Mouse (Mus musculus) MEL (cell line): Measurements from ENCODE around the gene Ikbkg. TPM values are rescaled to one million over a fixed set of nuclear protein-coding genes. Genes with fewer than 3 reads are reported as not detected.
A peak's percentile ranks its signal among the peaks of the same experiment; 100 is the strongest.

Experiments used
- DNase-seq: peaks from one replicate; pipeline ENCODE4 v3.0.0; 2011; ENCODE audit warnings: low read depth, low spot score
- H3K27ac ChIP-seq: 2 replicates; pipeline ENCODE4 v1.5.1; 2012; ENCODE audit warnings: low read depth, mild to moderate bottlenecking, control low read depth, low read length, moderate library complexity; ENCODE audit not compliant: control insufficient read depth
- H3K27me3 ChIP-seq, 2 experiments: fragments of 150-350 bp in 1 of 2; sonication (generic) in 1 of 2; 2 replicates each; pipeline ENCODE4 v1.6.1; 2012; ENCODE audit warnings: low read length in 2 of 2, mild to moderate bottlenecking in 2 of 2, improper control_type of control experiment in 1 of 2, moderate library complexity in 1 of 2; ENCODE audit not compliant: insufficient read depth in 2 of 2, control insufficient read depth in 1 of 2
- H3K36me3 ChIP-seq, 2 experiments: 2 replicates each; pipeline ENCODE4 v1.6.1; 2012 to 2014; ENCODE audit warnings: low read length in 2 of 2, improper control_type of control experiment in 1 of 2, inconsistent platforms in 1 of 2, mild to moderate bottlenecking in 1 of 2; ENCODE audit not compliant: insufficient read depth in 2 of 2, control insufficient read depth in 1 of 2
- H3K4me1 ChIP-seq, 2 experiments: fragments of 150-350 bp in 1 of 2; sonication (generic) in 1 of 2; 2 replicates each; pipeline ENCODE4 v1.6.1; 2012; ENCODE audit warnings: low read length in 2 of 2, improper control_type of control experiment in 1 of 2, mild to moderate bottlenecking in 1 of 2; ENCODE audit not compliant: insufficient read depth in 2 of 2, control insufficient read depth in 1 of 2
- H3K4me3 ChIP-seq, 2 experiments: fragments of 150-350 bp in 1 of 2; sonication (generic) in 1 of 2; 2 replicates each; pipeline ENCODE4 v1.5.1; 2012; ENCODE audit warnings: low read depth in 2 of 2, low read length in 2 of 2, mild to moderate bottlenecking in 2 of 2, moderate library complexity in 2 of 2, control low read depth in 1 of 2, improper control_type of control experiment in 1 of 2; ENCODE audit not compliant: control insufficient read depth in 1 of 2, insufficient read depth in 1 of 2
- H3K79me2 ChIP-seq: 2 replicates; pipeline ENCODE4 v1.6.1; 2012; ENCODE audit warnings: mild to moderate bottlenecking, low read length, moderate library complexity; ENCODE audit not compliant: control insufficient read depth, poor library complexity, insufficient read depth
- H3K9ac ChIP-seq: 2 replicates; pipeline ENCODE4 v1.6.1; 2012; ENCODE audit warnings: low read depth, mild to moderate bottlenecking, control low read depth, low read length, moderate library complexity; ENCODE audit not compliant: control insufficient read depth, poor library complexity, severe bottlenecking
- H3K9me3 ChIP-seq: fragments of 150-350 bp; sonication (generic); replicated peaks from 2 replicates; pipeline ENCODE4 v1.6.1; 2012; ENCODE audit warnings: mild to moderate bottlenecking, low read length, improper control_type of control experiment, moderate library complexity; ENCODE audit not compliant: insufficient read depth
- ELF1 ChIP-seq: IDR thresholded peaks from 2 replicates; pipeline ENCODE4 v1.6.1; 2014; ENCODE audit warnings: low read depth, mild to moderate bottlenecking, inconsistent platforms, low read length, improper control_type of control experiment, moderate library complexity
- EP300 ChIP-seq, 2 experiments: IDR thresholded peaks; 2 replicates each; pipeline ENCODE4 v1.6.1; 2011; ENCODE audit warnings: improper control_type of control experiment in 2 of 2, low read length in 2 of 2, low read depth in 1 of 2, mild to moderate bottlenecking in 1 of 2
- ETS1 ChIP-seq: IDR thresholded peaks from 2 replicates; pipeline ENCODE4 v1.6.1; 2012; ENCODE audit warnings: low read depth, mild to moderate bottlenecking, inconsistent platforms, low read length, improper control_type of control experiment, moderate library complexity
- GABPA ChIP-seq: IDR thresholded peaks from 2 replicates; pipeline ENCODE4 v1.6.1; 2012; ENCODE audit warnings: low read depth, mild to moderate bottlenecking, inconsistent platforms, low read length, improper control_type of control experiment, moderate library complexity
- MAX ChIP-seq: IDR thresholded peaks from 2 replicates; pipeline ENCODE4 v1.6.1; 2011; ENCODE audit warnings: low read length, improper control_type of control experiment
- MAZ ChIP-seq: IDR thresholded peaks from 2 replicates; pipeline ENCODE4 v1.6.1; 2012; ENCODE audit warnings: low read depth, mild to moderate bottlenecking, inconsistent platforms, low read length, improper control_type of control experiment
- MYB ChIP-seq: IDR thresholded peaks from 2 replicates; pipeline ENCODE4 v1.6.1; 2011; ENCODE audit warnings: mild to moderate bottlenecking, low read depth, low read length, improper control_type of control experiment
- NELFE ChIP-seq: IDR thresholded peaks from 2 replicates; pipeline ENCODE4 v1.6.1; 2011; ENCODE audit warnings: low read depth, low read length, improper control_type of control experiment
- NRF1 ChIP-seq: IDR thresholded peaks from 2 replicates; pipeline ENCODE4 v1.6.1; 2014; ENCODE audit warnings: low read depth, mild to moderate bottlenecking, inconsistent platforms, low read length, improper control_type of control experiment, moderate library complexity; ENCODE audit not compliant: poor library complexity, insufficient read depth, severe bottlenecking
- POLR2A ChIP-seq, 2 experiments: IDR thresholded peaks; 2 replicates each; pipeline ENCODE4 v1.6.1; 2011 to 2012; ENCODE audit warnings: low read length in 2 of 2, mild to moderate bottlenecking in 2 of 2, control low read depth in 1 of 2, improper control_type of control experiment in 1 of 2, low read depth in 1 of 2, moderate library complexity in 1 of 2; ENCODE audit not compliant: control insufficient read depth in 1 of 2, insufficient read depth in 1 of 2, poor library complexity in 1 of 2
- RCOR1 ChIP-seq: IDR thresholded peaks from 2 replicates; pipeline ENCODE4 v1.6.1; 2012; ENCODE audit warnings: low read depth, mild to moderate bottlenecking, inconsistent platforms, low read length, improper control_type of control experiment
- SIN3A ChIP-seq: IDR thresholded peaks from 2 replicates; pipeline ENCODE4 v1.6.1; 2012; ENCODE audit warnings: low read length, improper control_type of control experiment, inconsistent platforms
- TAL1 ChIP-seq: IDR thresholded peaks from 2 replicates; pipeline ENCODE4 v1.6.1; 2012; ENCODE audit warnings: mild to moderate bottlenecking, inconsistent platforms, low read length, moderate library complexity, mixed read lengths
- TBP ChIP-seq: IDR thresholded peaks from 2 replicates; pipeline ENCODE4 v1.8.0; 2011; ENCODE audit warnings: low read depth, low read length, improper control_type of control experiment
- TCF12 ChIP-seq: IDR thresholded peaks from 2 replicates; pipeline ENCODE4 v1.6.1; 2014; ENCODE audit warnings: low read depth, mild to moderate bottlenecking, inconsistent platforms, low read length, improper control_type of control experiment, moderate library complexity
- USF2 ChIP-seq, 2 experiments: IDR thresholded peaks; 2 replicates each; pipeline ENCODE4 v1.6.1; 2011 to 2012; ENCODE audit warnings: improper control_type of control experiment in 2 of 2, low read length in 2 of 2, borderline replicate concordance in 1 of 2, inconsistent platforms in 1 of 2, low read depth in 1 of 2, mild to moderate bottlenecking in 1 of 2; ENCODE audit not compliant: insufficient read depth in 1 of 2
- polyA plus RNA-seq, 2 experiments: library from polyadenylated mRNA; stranded (reverse) in 1 of 2; unstranded in 1 of 2; fragments of >175 nt in 1 of 2; fragments of >200 nt in 1 of 2; gene quantifications; 2 replicates each; pipeline versions ENCODE4 v1.2.1 to v1.2.4; 2012; ENCODE audit warnings: low replicate concordance in 2 of 2, low read depth in 1 of 2; ENCODE audit not compliant: insufficient read length in 2 of 2, insufficient read depth in 1 of 2, missing spikeins in 1 of 2
- total RNA-seq: library from RNA; depleted of rRNA; stranded (reverse); fragments of 300-350 nt; gene quantifications from 2 replicates; pipeline ENCODE4 v1.2.3, GENCODE M21; 2012

The Ikbkg gene
- total and polyA plus RNA-seq, 3 experiments, result 21.7 to 26.6 TPM; not detected in 1

DNA sequence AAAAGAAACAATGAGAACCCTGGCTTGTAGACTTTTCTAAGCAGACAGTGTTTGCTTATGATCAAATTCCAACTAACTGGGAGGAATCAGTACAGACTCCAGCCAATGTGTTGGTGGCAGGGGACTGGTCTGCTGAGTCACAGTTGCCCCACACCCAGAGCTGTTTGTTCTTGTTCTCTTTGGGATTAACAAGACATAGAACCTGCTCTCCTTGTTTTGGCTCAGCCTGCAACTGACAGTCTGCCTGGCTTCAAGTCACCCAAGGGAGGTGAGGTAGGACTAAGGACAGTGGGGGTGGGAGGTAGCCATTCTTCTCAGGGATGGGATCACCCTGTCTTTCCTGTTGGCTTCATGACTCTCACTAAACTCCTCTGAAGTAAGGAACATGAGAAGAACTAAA, 31.4 kb downstream of the Ikbkg start:
- TF ChIP-seq RCOR1 (no peak), EP300 (IDR thresholded peaks at IDR 0.05; ENCODE audit: low read depth in 1 of 2, low read length in 2 of 2) (no peak), TAL1 (no peak), NELFE (no peak), SIN3A (no peak), GABPA (no peak), POLR2A (IDR thresholded peaks at IDR 0.05; ENCODE audit: control insufficient read depth in 1 of 2, insufficient read depth in 1 of 2, low read depth in 1 of 2, low read length in 2 of 2, poor library complexity in 1 of 2) (no peak), MYB (no peak), TCF12 (no peak), ELF1 (no peak), USF2 (IDR thresholded peaks at IDR 0.05; ENCODE audit: borderline replicate concordance in 1 of 2, insufficient read depth in 1 of 2, low read depth in 1 of 2, low read length in 2 of 2) (no peak), MAX (no peak)
- peak overlapping the region; percentile 54 for H3K27ac ChIP-seq
- peaks cover 1% of the 10 kb centered on the region for H3K79me2 ChIP-seq
- H3K4me1 ChIP-seq, result peaks cover 3 to 29% of the 10 kb centered on the region in 2 experiments; a peak in 3 of 4 replicates
- no peaks in the 10 kb centered on the region for H3K27me3 ChIP-seq
- no peaks in the 10 kb centered on the region for H3K9me3 ChIP-seq
- H3K9ac ChIP-seq, result no peak overlapping the region
- no peak overlapping the region for H3K4me3 ChIP-seq
- peak; percentile 21 for DNase-seq
- H3K36me3 ChIP-seq, result peaks cover 0 to 31% of the 10 kb centered on the region in 2 experiments; a peak in 2 of 4 replicates

DNA sequence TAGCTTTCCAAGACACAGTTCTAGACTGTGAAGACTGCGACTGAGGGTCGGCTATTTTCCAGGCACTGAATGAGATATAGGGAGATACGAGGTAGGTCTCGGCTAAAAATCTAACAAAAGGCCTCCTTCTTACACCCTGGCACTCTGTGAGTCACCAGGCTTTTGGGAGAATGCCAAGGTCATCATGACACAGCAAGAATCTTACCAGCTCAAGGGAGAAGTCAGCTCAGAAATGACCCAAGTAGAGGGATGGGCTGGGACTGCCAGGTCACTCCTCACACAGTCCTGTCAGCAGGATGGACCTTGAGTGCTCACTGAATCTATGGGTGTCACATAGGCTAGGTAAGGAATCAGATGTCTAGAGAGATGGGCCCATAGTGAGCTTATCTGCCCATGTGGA, 32.1 kb downstream of the Ikbkg start:
- peak; percentile 89 for DNase-seq
- Histone ChIP-seq H3K4me3 (no peak overlapping the region), H3K79me2 (peaks cover 7% of the 10 kb centered on the region), H3K9ac (no peak overlapping the region; the same call in 1 of the 2 replicates), H3K27me3 (no peaks in the 10 kb centered on the region), H3K27ac (peak overlapping the region; percentile 54), H3K4me1 (peaks cover 3 to 29% of the 10 kb centered on the region in 2 experiments; a peak in 3 of 4 replicates), H3K36me3 (peaks cover 0 to 31% of the 10 kb centered on the region in 2 experiments; a peak in 2 of 4 replicates), H3K9me3 (no peaks in the 10 kb centered on the region)
- no peak for TF ChIP-seq MAZ
- peak in 1 of 2 experiments; percentile 36; a peak in 1 of 4 replicates for TF ChIP-seq EP300 (IDR thresholded peaks at IDR 0.05; ENCODE audit: low read depth in 1 of 2, low read length in 2 of 2)
- peak; percentile 65; the same call in 1 of the 2 replicates for TF ChIP-seq ETS1
- TF ChIP-seq NRF1, result no peak
- peak; percentile 74; the same call in 1 of the 2 replicates for TF ChIP-seq GABPA
- TF ChIP-seq NELFE, result no peak
- 0 out of 4 replicates have a peak, but pooled peaks of 1 of the 2 experiments have one; percentile 29 for TF ChIP-seq POLR2A (IDR thresholded peaks at IDR 0.05; ENCODE audit: control insufficient read depth in 1 of 2, insufficient read depth in 1 of 2, low read depth in 1 of 2, low read length in 2 of 2, poor library complexity in 1 of 2)
- 0 out of 2 replicates have a peak, but pooled peaks have one; percentile 20 for TF ChIP-seq TBP
